Mouse (Mus musculus) heart, adult 9 months (tissue): ENCODE data around the gene Gm45234.

Experiments
- DNase-seq, 2 experiments: peaks; one replicate each; pipeline ENCODE4 v3.0.0; 2022; ENCODE audit warnings: low spot score in 2 of 2

Gene Gm45234

GRCm38 (mm10) chr6:124740211-124740887 is 15.5 kb downstream of the Gm45234 start:
- peak in 1 of 2 experiments; percentile 66 for DNase-seq

GRCm38 (mm10) chr6:124739231-124739796 is 16.5 kb downstream of the Gm45234 start:
- no peak for DNase-seq

- no peak for DNase-seq
These were observed 17.3 kb downstream of the Gm45234 start, which contains the start of gene Ptpn6 for GRCm38 (mm10) chr6:124738511-124739023. TSS of gene Ptpn6 (minus strand) at chr6:124738714.

GRCm38 (mm10) chr6:124737040-124737439 is 18.8 kb downstream of the Gm45234 start:
- DNase-seq: no peak

GRCm38 (mm10) chr6:124734417-124734816 is 21.4 kb downstream of the Gm45234 start:
- no peak for DNase-seq

GRCm38 (mm10) chr6:124732476-124733370 is 23.1 kb downstream of the Gm45234 start:
- DNase-seq: peak in 1 of 2 experiments; percentile 44

- no peak for DNase-seq
These were observed 24.8 kb downstream of the Gm45234 start for GRCm38 (mm10) chr6:124731038-124731437.

- DNase-seq: peak; percentile 31 to 58
These were observed 25.7 kb downstream of the Gm45234 start for GRCm38 (mm10) chr6:124729850-124730705.

GRCm38 (mm10) chr6:124728621-124729020 is 27.2 kb downstream of the Gm45234 start:
- no peak for DNase-seq

GRCm38 (mm10) chr6:124724472-124724871 is 31.3 kb downstream of the Gm45234 start:
- no peak for DNase-seq

- DNase-seq: peak in 1 of 2 experiments; percentile 53
These were observed 32.3 kb downstream of the Gm45234 start for GRCm38 (mm10) chr6:124723541-124723940.

GRCm38 (mm10) chr6:124722876-124723473 is 32.8 kb downstream of the Gm45234 start:
- no peak for DNase-seq

GRCm38 (mm10) chr6:124720904-124721303 is 34.9 kb downstream of the Gm45234 start:
- no peak for DNase-seq

GRCm38 (mm10) chr6:124719354-124719978 is 36.4 kb downstream of the Gm45234 start:
- DNase-seq: peak in 1 of 2 experiments; percentile 55

- DNase-seq: no peak
These were observed 37.1 kb downstream of the Gm45234 start for GRCm38 (mm10) chr6:124718703-124719102.

GRCm38 (mm10) chr6:124717968-124718367 is 37.9 kb downstream of the Gm45234 start:
- DNase-seq: no peak

- DNase-seq: peak in 1 of 2 experiments; percentile 28
These were observed 38.8 kb downstream of the Gm45234 start for GRCm38 (mm10) chr6:124716864-124717490.

- DNase-seq: no peak
These were observed 42.9 kb downstream of the Gm45234 start for GRCm38 (mm10) chr6:124712918-124713317.
